Comparison of ENCODE assay signal across 18 mouse cellular contexts in genomic region chr7:66076411-66076810, GRCm38 (mm10). TPM values are rescaled to one million over a fixed set of nuclear protein-coding genes. Genes with fewer than 3 reads are reported as not detected.
DNase-seq lines count a peak whose midpoint lies in the region; ATAC-seq and TF ChIP-seq lines count a peak whose summit lies in the region.
"Had no signal": no experiment of that assay in that cellular context is flagged by ENCODE, and none has a peak within 500 bp of the region (broad histone marks: within the 10 kb centered on the region; RNA-seq: fewer than 3 reads in every experiment).

No protein-coding gene starts in this region.

- no peak for TF ChIP-seq CTCF in cerebellum, adult 2 months (IDR thresholded peaks at IDR 0.05; ENCODE audit: borderline replicate concordance, insufficient read depth, low read depth, low read length)

- no peak overlapping the region for H3K4me3 ChIP-seq in cerebellum, adult 2 months (replicated peaks; ENCODE audit: insufficient read depth, low read depth, low read length)
- H3K4me3 ChIP-seq: embryonic facial prominence, embryonic 15.5 days; limb, embryonic 15.5 days had no signal

- peak; percentile 19 to 49 for DNase-seq in cerebellum, adult 2 months
- DNase-seq in cerebellum, adult 11-12 months, result no peak
- DNase-seq in kidney, postnatal 10 days, result peak; percentile 32
- DNase-seq in kidney, adult 11 months, result no peak
- DNase-seq in right cerebral cortex, postnatal 10 days (ENCODE audit: low spot score in 2 of 2), result peak; percentile 47 to 58
- DNase-seq in right cerebral cortex, postnatal 4 days, result no peak
- DNase-seq in urinary bladder, postnatal 4 days (ENCODE audit: low spot score in 2 of 2), result no peak
- DNase-seq: adrenal gland, postnatal 36 days; heart, adult 11 months had no signal

- no peak overlapping the region for H3K27ac ChIP-seq in cerebellum, adult 2 months (ENCODE audit: insufficient read depth, low read length)
- H3K27ac ChIP-seq: embryonic facial prominence, embryonic 15.5 days; limb, embryonic 15.5 days had no signal

- H3K4me1 ChIP-seq in cerebellum, adult 2 months (ENCODE audit: control insufficient read depth, insufficient read depth, low read length), result peaks cover 12% of the 10 kb centered on the region

- no peak for ATAC-seq in monocyte, adult 5-6 weeks (replicated peaks; ENCODE audit: insufficient number of reproducible peaks, low FRiP score, low TSS enrichment, poor library complexity, severe bottlenecking)
- ATAC-seq: lung, postnatal 0 days had no signal

- no peak for TF ChIP-seq POLR2A in cerebellum, adult 2 months (IDR thresholded peaks at IDR 0.05; ENCODE audit: borderline replicate concordance, insufficient read depth, low read length)

- WGBS in cerebellum, adult 2 months, result 4% methylated on average over 2 of the region's 2 CpGs

- H3K27me3 ChIP-seq in cerebellum, adult 2 months (ENCODE audit: control insufficient read depth, insufficient read depth, low read length), result no peaks in the 10 kb centered on the region
- H3K27me3 ChIP-seq: embryonic facial prominence, embryonic 15.5 days; limb, embryonic 15.5 days had no signal

RNA-seq across cellular contexts. Expression of gene Selenos, which starts 3.0 kb away (rescaled TPM):
- 113 and 123 TPM in 2 replicates for polyA plus RNA-seq in cerebellum, adult 2 months (2012; rRNA removed)
- total RNA-seq in monocyte, adult 5-6 weeks (2017), result 102 to 127 TPM (median 106 TPM) in 3 replicates

RNA-seq across cellular contexts. Expression of gene Snrpa1, which starts 17.6 kb away (rescaled TPM):
- 43.8 and 45.9 TPM in 2 replicates for polyA plus RNA-seq in cerebellum, adult 2 months (2012; rRNA removed)
- total RNA-seq in monocyte, adult 5-6 weeks (2017), result 41.2 to 67.4 TPM (median 61.4 TPM) in 3 replicates

RNA-seq across cellular contexts. Expression of gene Chsy1, which starts 32.9 kb away (rescaled TPM):
- polyA plus RNA-seq in cerebellum, adult 2 months (2012; rRNA removed), result 6.1 and 6.8 TPM in 2 replicates
- total RNA-seq in monocyte, adult 5-6 weeks (2017), result 91.3 to 286 TPM (median 103 TPM) in 3 replicates

RNA-seq across cellular contexts. Expression of gene Gm45213, which starts 33.0 kb away (rescaled TPM):
- not detected in 2 replicates for polyA plus RNA-seq in cerebellum, adult 2 months (2012; rRNA removed)
- not detected in 3 replicates for total RNA-seq in monocyte, adult 5-6 weeks (2017)
- total RNA-seq: adrenal gland, postnatal 36 days; layer of hippocampus, adult 8-10 months had no signal
- polyA plus RNA-seq: cortical plate, adult 2 months; embryonic facial prominence, embryonic 15.5 days; heart, postnatal 0 days; intestine, embryonic 14.5 days; limb, embryonic 15.5 days; lung, postnatal 0 days; neural tube, embryonic 11.5 days had no signal

Comparison
In these comparisons a context has a peak if more than half of its experiments do, and no peak if none do; other contexts are left out.
1. DNase-seq: peak in cerebellum, adult 2 months (2 of 2), kidney, postnatal 10 days (single experiment) and right cerebral cortex, postnatal 10 days (2 of 2); none in cerebellum, adult 11-12 months (single experiment), kidney, adult 11 months (single experiment), right cerebral cortex, postnatal 4 days (single experiment) and urinary bladder, postnatal 4 days (0 of 2).